Mouse (Mus musculus): ENCODE measurements around the gene Slc1a7. TPM values are rescaled to one million over a fixed set of nuclear protein-coding genes. Genes with fewer than 3 reads are reported as not detected.

Slc1a7 gene
- polyA plus RNA-seq, 1 experiment from 2014 or later, result 0.05 TPM

DNA sequence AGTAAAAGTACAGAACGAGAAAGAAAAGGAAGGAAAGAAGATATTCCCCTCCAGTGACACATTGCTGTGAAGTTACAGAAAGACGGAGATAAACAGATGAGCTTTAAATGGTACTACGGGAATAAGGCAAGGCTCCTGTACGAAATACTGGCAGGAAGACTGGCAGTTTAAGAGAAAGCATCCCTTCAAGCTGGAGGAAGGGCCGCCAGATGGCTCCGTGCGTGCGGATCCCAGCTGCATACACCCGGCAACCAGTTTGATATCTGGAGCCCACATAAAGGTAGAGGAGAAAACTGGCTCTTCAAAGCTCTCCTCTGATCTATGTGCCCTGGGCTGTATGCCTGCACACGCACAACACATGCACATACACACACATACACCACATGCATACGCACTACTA lies 6.4 kb downstream of the Slc1a7 start:
- no peaks in the 10 kb centered on the region for H3K9me3 ChIP-seq
- peak overlapping the region; percentile 20 for H3K27ac ChIP-seq (replicated peaks)
- no peak overlapping the region for H3K4me2 ChIP-seq (replicated peaks)
- no peaks in the 10 kb centered on the region for H3K36me3 ChIP-seq
- no peaks in the 10 kb centered on the region for H3K27me3 ChIP-seq
- no peak overlapping the region for H3K4me3 ChIP-seq
- WGBS, result 66% methylated on average over 11 of the region's 11 CpGs
- no peaks in the 10 kb centered on the region for H3K4me1 ChIP-seq
- 0 out of 2 replicates have a peak, but pooled peaks have one; percentile 38 for ATAC-seq (replicated peaks)
- H3K9ac ChIP-seq (replicated peaks), result no peak overlapping the region

DNA sequence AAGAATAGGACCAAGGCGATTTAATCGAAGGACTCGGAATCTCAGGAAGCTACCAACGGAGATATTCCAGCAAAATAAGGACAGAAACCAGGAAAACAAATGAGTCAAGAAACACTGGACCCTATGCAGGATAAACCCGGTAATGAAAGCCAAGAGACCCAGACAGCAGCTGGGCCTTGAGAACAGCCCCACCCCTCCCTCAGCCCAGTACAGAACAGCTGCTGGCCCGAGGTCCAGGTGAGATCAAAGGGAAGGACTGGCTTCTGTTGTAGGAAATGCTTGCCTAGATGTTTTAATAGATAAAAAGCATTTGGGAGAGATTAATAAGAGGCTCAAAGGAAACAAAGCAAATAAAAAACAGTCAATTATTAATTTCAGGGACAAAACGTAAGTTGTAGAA lies 6.9 kb downstream of the Slc1a7 start:
- Histone ChIP-seq H3K9ac (replicated peaks) (no peak overlapping the region), H3K4me3 (no peak overlapping the region), H3K4me2 (replicated peaks) (no peak overlapping the region), H3K36me3 (no peaks in the 10 kb centered on the region), H3K27me3 (no peaks in the 10 kb centered on the region), H3K4me1 (no peaks in the 10 kb centered on the region), H3K27ac (replicated peaks) (peak overlapping the region; percentile 20), H3K9me3 (no peaks in the 10 kb centered on the region)
- WGBS, result 81% methylated on average over 7 of the region's 7 CpGs
- no peak for ATAC-seq (replicated peaks)

GRCm38 (mm10) chr4:107977593-107977992 lies 9.5 kb downstream of the Slc1a7 start:
- H3K9me3 ChIP-seq, result no peaks in the 10 kb centered on the region
- no peak overlapping the region for H3K27ac ChIP-seq (replicated peaks)
- no peak for ATAC-seq (replicated peaks)
- H3K27me3 ChIP-seq, result no peaks in the 10 kb centered on the region
- WGBS, result 67% methylated on average over 4 of the region's 4 CpGs
- H3K9ac ChIP-seq (replicated peaks), result no peak overlapping the region
- H3K36me3 ChIP-seq, result no peaks in the 10 kb centered on the region
- no peak overlapping the region for H3K4me3 ChIP-seq
- no peaks in the 10 kb centered on the region for H3K4me1 ChIP-seq
- no peak overlapping the region for H3K4me2 ChIP-seq (replicated peaks)

- 0 out of 2 replicates have a peak, but pooled peaks have one; percentile 53 for ATAC-seq (replicated peaks)
- WGBS, result 28% methylated on average over 2 of the region's 2 CpGs
These were observed 11.4 kb downstream of the Slc1a7 start for GRCm38 (mm10) chr4:107979530-107979929.

GRCm38 (mm10) chr4:107980002-107980600 lies 12.0 kb downstream of the Slc1a7 start:
- Histone ChIP-seq H3K4me1 (peaks cover 5% of the 10 kb centered on the region; the same call in 1 of the 2 replicates), H3K4me2 (replicated peaks) (no peak overlapping the region), H3K9ac (replicated peaks) (no peak overlapping the region), H3K27ac (replicated peaks) (peak overlapping the region; percentile 20; the same call in 1 of the 2 replicates), H3K27me3 (no peaks in the 10 kb centered on the region), H3K9me3 (no peaks in the 10 kb centered on the region), H3K4me3 (no peak overlapping the region), H3K36me3 (no peaks in the 10 kb centered on the region)
- WGBS, result 72% methylated on average over 6 of the region's 6 CpGs
- no peak for ATAC-seq (replicated peaks)

More at GRCm38 (mm10) chr4:107979530-107979929, 11.4 kb downstream of the Slc1a7 start:
- Histone ChIP-seq H3K9me3 (no peaks in the 10 kb centered on the region), H3K4me1 (no peaks in the 10 kb centered on the region), H3K4me2 (replicated peaks) (no peak overlapping the region), H3K27ac (replicated peaks) (peak overlapping the region; percentile 20; the same call in 1 of the 2 replicates), H3K27me3 (no peaks in the 10 kb centered on the region), H3K36me3 (no peaks in the 10 kb centered on the region), H3K4me3 (no peak overlapping the region), H3K9ac (replicated peaks) (no peak overlapping the region)

GRCm38 (mm10) chr4:107983717-107984116 lies 15.6 kb downstream of the Slc1a7 start:
- H3K4me2 ChIP-seq (replicated peaks), result no peak overlapping the region
- no peak overlapping the region for H3K4me3 ChIP-seq
- H3K9ac ChIP-seq (replicated peaks), result no peak overlapping the region
- 0 out of 2 replicates have a peak overlapping the region, but pooled peaks have one; percentile 38 for H3K27ac ChIP-seq (replicated peaks)
- H3K9me3 ChIP-seq, result no peaks in the 10 kb centered on the region
- H3K36me3 ChIP-seq, result no peaks in the 10 kb centered on the region
- peaks cover 9% of the 10 kb centered on the region for H3K4me1 ChIP-seq
- H3K27me3 ChIP-seq, result no peaks in the 10 kb centered on the region
- 74% methylated on average over 1 of the region's 1 CpGs for WGBS
- ATAC-seq (replicated peaks), result no peak

GRCm38 (mm10) chr4:107984282-107984981 lies 16.3 kb downstream of the Slc1a7 start:
- Histone ChIP-seq H3K36me3 (no peaks in the 10 kb centered on the region), H3K9ac (replicated peaks) (no peak overlapping the region), H3K9me3 (no peaks in the 10 kb centered on the region), H3K4me2 (replicated peaks) (no peak overlapping the region), H3K27ac (replicated peaks) (peak overlapping the region; percentile 58), H3K4me3 (no peak overlapping the region), H3K27me3 (no peaks in the 10 kb centered on the region), H3K4me1 (peaks cover 9% of the 10 kb centered on the region)
- 57% methylated on average over 7 of the region's 7 CpGs for WGBS
- 0 out of 2 replicates have a peak, but pooled peaks have one; percentile 45 for ATAC-seq (replicated peaks)

- no peaks in the 10 kb centered on the region for H3K36me3 ChIP-seq
- peaks cover 9% of the 10 kb centered on the region for H3K4me1 ChIP-seq
- no peak for ATAC-seq (replicated peaks)
- H3K9ac ChIP-seq (replicated peaks), result no peak overlapping the region
- 0 out of 2 replicates have a peak overlapping the region, but pooled peaks have one; percentile 15 for H3K27ac ChIP-seq (replicated peaks)
- H3K4me2 ChIP-seq (replicated peaks), result no peak overlapping the region
- H3K4me3 ChIP-seq, result no peak overlapping the region
- 67% methylated on average over 5 of the region's 5 CpGs for WGBS
- no peaks in the 10 kb centered on the region for H3K27me3 ChIP-seq
- no peaks in the 10 kb centered on the region for H3K9me3 ChIP-seq
These were observed 17.7 kb downstream of the Slc1a7 start for GRCm38 (mm10) chr4:107985812-107986211.

DNA sequence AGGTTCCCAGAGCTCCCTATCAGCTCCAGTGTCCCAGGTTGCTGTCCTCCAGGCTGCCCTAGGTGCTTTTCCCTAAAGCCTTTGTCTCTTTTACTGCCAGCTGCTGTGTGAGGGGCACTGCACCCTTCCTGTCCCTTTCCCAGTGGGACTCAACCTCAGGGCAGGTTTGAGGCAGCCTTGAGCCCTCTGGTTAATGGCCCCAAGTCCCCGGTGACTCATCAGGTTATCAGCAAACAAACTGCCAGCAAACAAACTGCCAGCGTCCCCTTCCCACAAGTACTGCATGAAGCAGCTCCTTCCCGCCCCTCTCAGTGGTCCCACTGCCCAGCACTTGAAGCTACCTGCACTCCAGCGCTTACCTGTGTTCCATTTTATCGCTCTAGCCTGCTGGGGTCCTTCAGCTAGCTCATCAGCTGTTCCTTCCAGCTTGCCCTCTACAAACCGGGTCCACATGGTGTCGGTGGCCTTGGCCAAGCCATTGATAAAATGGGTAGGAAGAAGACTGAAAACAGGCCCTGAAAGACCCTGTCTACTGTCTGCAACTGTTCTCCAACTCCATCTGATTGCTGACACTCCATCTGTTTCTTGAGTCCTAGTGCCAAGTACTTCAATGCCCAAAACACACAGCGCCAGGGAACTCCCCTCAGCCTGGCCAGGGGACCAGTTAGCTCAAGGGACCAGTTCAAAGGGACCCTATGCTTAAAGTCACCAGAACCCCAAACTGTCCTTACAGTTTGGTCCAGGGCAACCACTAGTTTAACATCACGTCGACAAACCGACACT lies 18.4 kb downstream of the Slc1a7 start:
- no peak overlapping the region for H3K4me2 ChIP-seq (replicated peaks)
- WGBS, result 93% methylated on average over 11 of the region's 11 CpGs
- no peak overlapping the region for H3K4me3 ChIP-seq
- no peak for ATAC-seq (replicated peaks)
- H3K27me3 ChIP-seq, result no peaks in the 10 kb centered on the region
- no peak overlapping the region for H3K27ac ChIP-seq (replicated peaks)
- no peaks in the 10 kb centered on the region for H3K9me3 ChIP-seq
- H3K4me1 ChIP-seq, result peaks cover 9% of the 10 kb centered on the region
- H3K9ac ChIP-seq (replicated peaks), result no peak overlapping the region
- H3K36me3 ChIP-seq, result no peaks in the 10 kb centered on the region

- Histone ChIP-seq H3K27ac (replicated peaks) (no peak overlapping the region), H3K4me3 (no peak overlapping the region), H3K27me3 (no peaks in the 10 kb centered on the region), H3K36me3 (no peaks in the 10 kb centered on the region), H3K4me2 (replicated peaks) (no peak overlapping the region), H3K9me3 (no peaks in the 10 kb centered on the region), H3K9ac (replicated peaks) (no peak overlapping the region), H3K4me1 (peaks cover 9% of the 10 kb centered on the region)
- WGBS, result 78% methylated on average over 8 of the region's 8 CpGs
- ATAC-seq (replicated peaks), result no peak
These were observed 20.8 kb downstream of the Slc1a7 start for GRCm38 (mm10) chr4:107988931-107989330.

GRCm38 (mm10) chr4:107990818-107991217 lies 22.7 kb downstream of the Slc1a7 start:
- ATAC-seq (replicated peaks), result no peak
- Histone ChIP-seq H3K36me3 (no peaks in the 10 kb centered on the region), H3K27me3 (no peaks in the 10 kb centered on the region), H3K4me1 (no peaks in the 10 kb centered on the region; the same call in 1 of the 2 replicates), H3K4me3 (no peak overlapping the region), H3K9ac (replicated peaks) (no peak overlapping the region), H3K27ac (replicated peaks) (no peak overlapping the region), H3K4me2 (replicated peaks) (no peak overlapping the region), H3K9me3 (no peaks in the 10 kb centered on the region)
- 62% methylated on average over 5 of the region's 5 CpGs for WGBS

DNA sequence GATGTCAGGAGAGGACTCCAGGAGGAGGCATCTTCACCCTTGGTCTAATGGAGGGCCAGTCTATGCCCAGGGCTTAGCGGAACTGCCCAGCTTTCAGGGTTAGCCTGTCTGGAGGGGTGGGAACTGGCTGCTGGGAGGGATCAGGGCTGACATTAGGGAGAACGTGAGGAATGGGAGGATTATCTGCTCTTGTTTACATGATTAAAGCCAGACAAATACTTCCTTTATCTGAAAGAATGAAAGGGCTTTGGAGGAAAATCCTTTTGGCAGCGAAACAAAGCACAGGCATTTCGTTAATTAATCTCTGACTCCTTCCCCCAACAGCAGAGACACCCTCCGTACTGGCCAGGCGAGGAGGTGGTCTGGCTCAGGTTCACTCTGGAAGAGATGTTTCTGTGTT lies 23.7 kb downstream of the Slc1a7 start:
- H3K4me1 ChIP-seq, result no peaks in the 10 kb centered on the region
- H3K4me2 ChIP-seq (replicated peaks), result no peak overlapping the region
- WGBS, result 4% methylated on average over 6 of the region's 6 CpGs
- no peak overlapping the region for H3K27ac ChIP-seq (replicated peaks)
- no peak overlapping the region for H3K9ac ChIP-seq (replicated peaks)
- H3K9me3 ChIP-seq, result no peaks in the 10 kb centered on the region
- no peak for ATAC-seq (replicated peaks)
- no peaks in the 10 kb centered on the region for H3K36me3 ChIP-seq
- H3K4me3 ChIP-seq, result no peak overlapping the region
- H3K27me3 ChIP-seq, result no peaks in the 10 kb centered on the region
